Mouse (Mus musculus) gastrocnemius, postnatal 36 days (tissue): Measurements from ENCODE around the gene Psma5. TPM values are rescaled to one million over a fixed set of nuclear protein-coding genes. Genes with fewer than 3 reads are reported as not detected.
A peak's percentile ranks its signal among the peaks of the same experiment; 100 is the strongest.

Experiments
- DNase-seq, 2 experiments: peaks; one replicate each; pipeline ENCODE4 v3.0.0; 2022
- intact Hi-C: fragments of 180-260 bp; cut with DNase I; formaldehyde crosslinking; loops from one replicate; pipeline ENCODE4 v1.15.1; 2025
- total RNA-seq, 2 experiments: library from RNA; stranded (reverse); gene quantifications; 2 replicates each; pipeline ENCODE4 v1.2.3; 2021

The Psma5 gene
- total RNA-seq, 2 experiments from 2014 or later, result 43.6 to 48.1 TPM

DNA sequence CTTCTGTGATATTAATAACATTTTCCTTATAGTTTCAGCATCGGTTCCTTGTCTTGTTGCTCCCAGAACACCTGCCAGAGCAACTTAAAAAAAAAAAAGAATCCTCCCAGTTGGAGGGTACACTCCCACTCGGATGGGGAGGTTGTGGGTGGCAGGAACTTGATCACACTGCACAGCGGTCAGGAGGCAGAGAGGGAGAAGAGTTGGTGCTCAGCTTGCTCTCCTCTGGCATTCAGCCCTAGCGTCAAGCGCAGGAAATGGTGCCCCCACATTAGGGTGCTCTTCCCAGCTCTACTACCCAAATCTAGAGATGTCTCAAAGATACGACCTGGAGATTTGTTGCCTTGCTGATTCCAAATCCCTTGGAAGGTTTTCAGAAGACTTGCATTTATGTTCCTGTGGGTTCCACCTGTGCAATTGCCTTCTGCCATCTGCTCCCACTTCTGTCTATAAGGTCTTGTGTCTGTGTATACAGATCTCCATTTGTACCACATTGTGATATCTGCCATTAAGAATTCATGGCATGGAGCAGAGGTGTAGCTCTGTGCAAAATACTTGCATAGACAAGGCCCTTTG is 43.8 kb downstream of the Psma5 start:
- intact Hi-C loops, result no loop called here
- no peak for DNase-seq

DNA sequence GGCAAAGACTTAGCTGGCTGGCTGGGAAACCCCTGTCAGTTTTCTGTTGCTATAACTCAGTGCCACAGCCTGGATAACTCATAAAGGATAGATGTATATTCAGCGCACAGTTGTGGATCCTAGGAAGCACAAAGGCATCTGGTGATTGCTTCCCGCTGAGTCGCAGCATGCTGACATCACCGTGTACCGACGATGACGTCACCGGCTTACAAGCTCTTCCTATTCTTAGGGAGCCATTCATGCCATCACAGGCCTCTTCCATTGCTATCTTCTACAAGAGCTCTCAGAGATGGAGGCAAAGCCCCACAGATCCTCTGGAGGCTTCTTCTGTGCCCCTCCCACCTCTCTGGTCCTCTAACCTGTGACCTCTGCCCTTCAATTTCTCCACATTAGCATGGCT is 47.0 kb downstream of the Psma5 start:
- intact Hi-C loops, result no loop called here
- DNase-seq, result no peak

DNA sequence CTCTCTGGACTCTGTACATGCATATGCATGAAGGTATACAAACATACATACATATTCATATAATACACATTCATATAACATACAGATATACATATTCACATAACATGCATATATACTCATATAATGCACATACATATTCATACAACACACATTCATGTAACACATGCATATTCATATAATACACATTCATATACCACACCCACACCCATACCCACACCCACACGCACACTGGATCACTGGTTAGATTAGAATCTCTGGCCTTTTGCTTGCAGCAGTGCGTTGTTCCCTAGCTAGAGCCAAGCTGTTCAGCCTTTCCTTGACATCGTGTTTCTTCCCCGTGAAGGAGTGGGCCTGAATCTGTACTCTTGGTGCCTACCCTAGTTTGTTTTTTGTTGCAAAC is 48.0 kb downstream of the Psma5 start:
- intact Hi-C loops, result no loop called here
- DNase-seq, result no peak

DNA sequence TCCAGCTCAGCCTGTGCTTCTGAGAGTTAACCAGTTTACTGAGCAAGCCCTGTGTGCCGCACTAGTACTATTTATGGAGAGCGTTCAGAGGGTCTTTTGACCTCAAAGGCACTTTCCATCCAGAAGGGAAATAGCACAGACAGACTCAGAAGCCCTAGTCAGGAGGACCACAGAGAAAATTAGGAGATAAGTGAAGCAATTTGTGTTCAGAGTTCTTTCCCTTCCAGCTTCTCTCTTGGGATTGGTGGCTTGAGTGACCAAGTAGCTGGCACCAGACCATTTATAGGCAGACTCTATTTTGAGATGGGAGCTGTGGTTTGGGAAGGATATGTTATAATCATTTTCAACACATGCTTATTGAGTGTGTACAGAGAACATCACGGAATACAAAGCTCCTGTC is 49.7 kb downstream of the Psma5 start:
- intact Hi-C loops, result no loop called here
- no peak for DNase-seq

DNA sequence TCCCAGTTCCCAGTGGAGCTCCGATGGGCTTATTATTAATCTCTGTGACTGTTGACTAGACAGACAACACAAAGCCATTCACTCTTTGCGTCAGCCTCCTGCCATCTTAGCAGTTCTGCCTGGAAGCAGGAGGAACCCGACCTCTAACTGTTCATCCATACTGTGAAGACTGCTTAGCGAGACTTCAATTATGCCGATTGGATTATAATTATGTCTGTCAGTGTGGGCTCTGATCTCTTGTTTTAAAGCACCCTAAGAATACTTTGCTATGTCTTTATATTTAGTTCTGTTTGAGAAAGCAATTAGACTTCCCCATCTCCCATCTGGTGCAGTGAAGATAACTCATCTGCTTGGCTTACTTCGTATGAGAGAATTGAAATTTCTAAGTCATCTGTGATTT is 50.8 kb downstream of the Psma5 start:
- intact Hi-C loops, result no loop called here
- no peak for DNase-seq

DNA sequence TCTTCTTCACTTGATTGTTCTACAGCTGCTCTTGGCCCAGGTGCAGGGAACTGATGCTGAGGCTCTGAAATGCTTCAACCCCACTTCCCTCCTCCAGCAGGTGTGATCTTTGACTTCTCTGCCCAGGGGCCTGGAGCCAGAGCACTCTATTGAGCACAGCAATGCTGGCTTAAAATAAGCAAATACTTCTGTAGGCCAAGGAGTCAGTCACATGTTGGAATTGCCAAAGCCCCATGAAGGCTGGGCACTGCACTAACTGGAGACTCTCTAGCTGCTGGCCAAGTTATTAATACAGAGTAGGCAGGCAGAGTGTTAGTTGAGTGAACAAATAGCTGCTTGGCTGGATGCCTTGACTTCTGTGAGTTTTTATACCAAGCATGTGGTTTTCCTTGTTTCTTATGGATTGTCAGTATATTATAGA is 54.2 kb downstream of the Psma5 start:
- peak in 1 of 2 experiments; percentile 19 for DNase-seq
- intact Hi-C loops, result no loop called here

DNA sequence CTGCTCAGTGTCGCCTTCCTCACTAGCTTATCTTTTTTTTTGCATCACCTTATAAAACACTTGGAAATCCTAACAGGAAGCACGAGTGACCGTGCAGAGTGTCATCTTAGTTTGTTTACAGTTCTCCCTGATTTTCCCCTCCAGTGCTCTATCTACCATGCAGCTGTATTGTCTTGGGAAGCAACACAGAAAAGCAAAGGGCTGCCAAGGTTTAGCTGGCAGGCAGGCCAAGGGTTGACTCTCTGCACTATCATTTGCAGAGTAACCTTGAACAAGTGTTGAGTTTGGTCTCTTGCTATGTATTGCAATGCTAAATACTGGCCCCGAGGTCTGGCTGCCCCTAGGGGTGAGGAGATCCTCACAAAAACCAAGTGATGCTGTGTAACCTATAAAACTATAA is 55.0 kb downstream of the Psma5 start:
- intact Hi-C loops, result no loop called here
- no peak for DNase-seq

DNA sequence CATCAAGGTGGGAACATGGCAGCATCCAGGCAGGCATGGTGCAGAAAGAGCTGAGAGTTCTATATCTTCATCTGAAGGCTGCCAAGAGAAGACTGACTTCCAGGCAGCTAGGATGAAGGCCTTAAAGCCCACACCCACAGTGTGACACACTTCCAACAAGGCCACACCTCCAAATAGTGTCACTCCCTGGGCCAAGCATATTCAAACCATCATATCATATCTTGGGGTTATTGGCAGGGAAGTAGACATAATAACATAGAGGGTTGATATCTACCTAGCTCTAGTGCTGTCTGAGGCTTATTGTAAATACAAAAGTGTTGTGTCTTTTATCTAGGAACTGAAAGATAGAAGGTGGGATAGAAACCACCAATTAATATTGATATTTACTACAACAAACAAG is 55.7 kb downstream of the Psma5 start:
- intact Hi-C loops, result no loop called here

DNA sequence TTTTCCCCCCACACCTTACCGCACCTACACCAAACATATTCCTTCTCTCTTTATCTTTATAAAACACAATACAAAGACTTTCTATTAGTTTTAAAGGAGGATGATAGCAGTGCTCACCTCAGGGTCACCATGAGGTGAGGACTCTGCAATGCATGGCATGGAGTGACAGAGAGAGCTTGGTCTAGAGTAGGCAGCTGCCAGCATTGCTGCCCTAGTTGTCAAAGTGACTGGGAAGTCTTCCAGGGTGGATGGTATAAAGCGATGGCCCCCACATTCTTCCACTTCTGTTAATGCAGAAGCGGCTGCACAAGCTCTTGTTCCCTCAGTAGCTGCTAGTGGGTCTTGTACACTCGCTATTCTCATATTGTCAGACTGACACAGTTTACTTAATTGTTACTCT is 56.4 kb downstream of the Psma5 start:
- intact Hi-C loops, result no loop called here
- no peak for DNase-seq

More for the DNA sequence above, 55.7 kb downstream of the Psma5 start:
- DNase-seq, result no peak

DNA sequence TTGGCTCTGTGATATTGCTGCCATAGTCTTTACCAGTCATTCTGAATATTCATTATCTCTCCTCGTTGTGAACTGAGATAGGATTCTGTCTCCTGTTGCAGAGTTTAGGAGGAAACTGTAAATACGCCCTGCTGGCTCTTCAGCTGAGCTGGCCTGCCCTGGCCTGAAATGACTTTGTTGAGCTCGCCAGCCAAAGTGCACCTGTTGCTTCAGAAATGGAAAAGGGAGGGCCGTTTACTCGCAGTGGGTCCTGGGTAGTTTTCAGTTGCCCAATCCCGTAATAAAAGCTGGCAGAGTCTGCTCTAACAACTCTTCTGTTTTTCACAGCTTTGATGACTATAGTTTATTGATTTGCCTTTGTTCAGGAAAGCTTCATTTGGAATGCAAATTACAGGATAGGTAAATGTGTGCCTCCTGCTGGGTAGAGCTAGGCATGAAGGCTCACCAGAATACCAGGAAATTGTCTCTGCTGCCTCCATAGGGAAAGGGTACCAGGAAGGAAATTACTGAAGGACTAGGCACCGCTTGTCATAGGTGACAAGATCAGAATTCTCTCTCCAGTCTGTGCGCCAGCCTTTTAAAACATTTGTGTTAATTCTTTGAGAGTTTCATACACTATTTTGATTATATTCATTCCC is 57.4 kb downstream of the Psma5 start:
- DNase-seq, result no peak
- intact Hi-C loops, result no loop called here

DNA sequence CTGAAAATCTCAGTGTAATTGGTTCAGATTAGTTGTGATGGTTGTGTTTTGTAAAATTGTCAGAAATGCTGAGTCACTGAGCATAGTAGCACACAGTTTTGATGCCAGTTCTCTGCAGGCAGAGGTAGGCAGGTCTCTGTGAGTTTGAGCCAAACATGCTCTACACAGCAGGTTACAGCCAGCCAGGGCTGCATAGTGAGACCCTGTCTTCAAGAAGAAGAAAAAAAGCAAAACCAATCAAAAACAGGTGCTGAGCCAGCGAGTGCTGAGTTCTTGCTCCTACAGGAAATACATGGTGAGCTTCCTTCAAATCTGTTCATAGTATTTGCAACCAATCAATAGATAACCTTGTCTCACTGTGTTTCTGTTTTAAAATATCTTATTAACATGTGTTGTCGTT is 61.8 kb downstream of the Psma5 start:
- intact Hi-C loops, result no loop called here
- no peak for DNase-seq

DNA sequence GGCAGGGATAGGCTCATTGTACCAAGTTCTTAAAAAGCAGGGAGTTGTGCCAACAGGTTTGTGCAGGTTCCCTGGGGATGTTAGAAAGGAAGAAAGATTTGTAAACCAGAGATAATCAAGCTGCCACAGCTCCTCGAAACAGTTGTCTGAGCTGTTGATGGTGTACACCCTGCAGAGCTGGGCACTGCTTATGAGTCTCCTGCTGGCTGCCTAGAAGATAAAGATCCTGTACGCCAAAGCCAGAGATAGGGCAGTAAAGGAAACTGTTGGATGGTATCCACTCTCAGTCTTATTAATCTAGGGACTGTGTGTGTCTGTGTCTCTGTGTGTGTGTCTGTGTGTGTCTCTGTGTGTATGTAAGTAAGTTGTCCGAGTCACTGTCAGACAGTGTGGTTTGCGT is 64.9 kb downstream of the Psma5 start:
- intact Hi-C loops, result loop anchor here (2.0 kb wide), 1 partner anchor 39 kb away; no protein-coding TSS in a partner anchor

DNA sequence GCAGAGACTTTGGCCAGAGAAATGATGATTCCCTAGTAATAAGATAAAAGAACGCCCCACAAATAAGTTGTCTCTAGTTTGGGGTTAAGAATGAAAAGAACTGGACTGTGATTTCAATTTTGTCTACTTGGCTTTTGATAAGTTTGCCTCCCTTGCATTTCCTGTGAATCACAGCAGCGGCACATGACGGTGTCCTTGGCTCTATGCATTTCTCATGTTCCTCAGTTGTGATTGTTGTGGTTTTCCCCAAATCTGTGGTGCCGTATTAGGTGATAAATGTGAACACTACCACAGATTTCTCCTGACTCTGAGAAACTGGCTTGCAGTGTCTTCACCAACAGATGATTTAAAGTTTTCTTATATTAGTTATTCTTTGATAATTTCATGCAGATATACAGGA is 65.4 kb downstream of the Psma5 start:
- intact Hi-C loops, result loop anchor here (2.0 kb wide), 1 partner anchor 39 kb away; no protein-coding TSS in a partner anchor
- DNase-seq, result no peak

More for the DNA sequence above, 64.9 kb downstream of the Psma5 start:
- no peak for DNase-seq

DNA sequence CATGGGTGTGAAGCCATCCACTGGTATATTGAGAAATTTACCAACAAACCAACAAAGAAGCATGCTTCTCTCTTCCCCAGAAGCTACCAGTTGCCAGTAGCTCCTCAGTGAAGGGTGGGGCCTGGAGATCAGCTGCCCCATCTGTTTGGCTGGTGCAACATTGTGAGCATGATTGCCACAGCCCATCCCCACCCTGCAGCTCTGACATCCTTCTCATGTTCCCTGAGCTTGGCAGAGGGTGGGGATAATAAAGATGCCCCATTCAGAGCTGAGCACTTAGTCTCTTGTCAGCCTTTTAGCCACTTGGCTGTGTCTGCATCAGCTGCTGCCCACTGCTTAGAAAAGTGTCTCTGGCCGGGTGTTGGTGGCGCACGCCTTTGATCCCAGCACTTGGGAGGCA is 66.2 kb downstream of the Psma5 start:
- intact Hi-C loops, result loop anchor here (2.0 kb wide), 1 partner anchor 40 kb away; no protein-coding TSS in a partner anchor
- peak; percentile 35 to 53 for DNase-seq

DNA sequence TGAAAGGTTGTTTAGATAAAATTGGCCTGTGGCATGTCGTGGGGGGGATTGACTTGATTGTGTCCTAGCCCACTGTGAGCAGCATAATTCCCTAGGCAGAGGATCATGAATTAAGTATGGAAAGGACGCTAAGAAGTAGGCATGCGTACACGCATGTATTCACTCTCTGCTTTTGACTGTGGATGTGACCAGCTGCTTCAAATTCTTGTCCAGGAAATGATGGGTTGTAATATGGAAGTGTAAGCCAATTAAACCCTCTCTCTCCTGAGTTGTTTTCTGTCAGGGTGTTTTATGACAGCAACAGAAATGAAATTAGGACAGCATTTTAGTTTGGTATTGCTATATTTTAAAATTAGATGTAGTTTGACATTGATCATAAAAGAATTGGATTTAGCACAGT is 68.1 kb downstream of the Psma5 start:
- no peak for DNase-seq
- intact Hi-C loops, result no loop called here

DNA sequence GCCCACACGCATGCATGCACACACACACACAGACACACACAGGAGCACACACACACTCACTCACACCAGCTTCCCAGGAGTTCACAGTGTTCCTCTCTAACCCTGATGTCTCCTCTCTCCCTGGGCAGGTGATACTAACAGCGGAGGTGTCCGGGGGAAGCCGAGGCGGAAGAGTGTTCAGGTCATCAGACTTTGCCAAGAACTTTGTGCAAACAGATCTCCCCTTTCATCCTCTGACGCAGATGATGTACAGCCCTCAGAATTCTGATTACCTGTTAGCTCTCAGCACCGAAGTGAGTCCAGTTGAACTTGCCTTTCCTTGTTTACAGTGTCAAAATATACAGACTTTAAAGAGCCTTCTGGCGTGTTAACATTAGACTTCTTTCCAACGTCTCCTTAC is 68.8 kb downstream of the Psma5 start:
- intact Hi-C loops, result no loop called here
- DNase-seq, result no peak

DNA sequence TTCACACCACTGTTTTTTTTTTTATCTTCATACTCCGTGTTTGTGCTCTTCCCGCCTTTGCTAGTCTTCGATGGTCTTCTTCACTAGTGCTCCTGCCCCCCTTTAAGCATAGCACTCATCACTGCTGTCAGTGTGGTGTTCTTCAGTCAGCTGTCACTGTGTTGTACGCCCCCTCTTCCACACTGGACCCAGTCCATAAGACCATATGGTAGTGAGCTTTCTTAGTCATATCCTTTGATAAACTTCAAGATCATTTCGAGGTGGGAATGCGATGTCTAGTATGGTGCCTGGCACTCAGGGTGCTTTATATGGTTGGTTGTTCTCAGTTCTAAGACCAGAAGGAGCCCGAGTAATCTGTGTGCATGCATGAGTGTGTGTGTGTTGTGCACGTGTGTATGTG is 70.5 kb downstream of the Psma5 start:
- intact Hi-C loops, result no loop called here

DNA sequence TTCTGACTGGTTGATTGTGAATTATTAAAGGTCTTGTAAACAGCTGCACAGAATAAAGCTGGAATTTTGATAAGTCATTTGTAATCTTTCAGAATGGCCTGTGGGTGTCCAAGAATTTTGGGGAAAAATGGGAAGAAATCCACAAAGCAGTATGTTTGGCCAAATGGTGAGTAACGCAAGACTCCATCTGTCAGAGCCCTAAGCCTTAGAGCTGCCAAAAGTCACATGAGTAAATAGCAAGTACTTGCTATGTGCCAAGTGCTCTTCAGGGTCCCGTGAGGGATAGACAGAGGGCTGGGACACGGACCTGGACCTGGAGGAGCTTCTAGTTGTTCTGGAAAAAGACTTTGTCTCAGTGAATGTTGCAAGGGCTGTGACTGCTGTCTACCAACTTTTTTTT is 71.2 kb downstream of the Psma5 start:
- peak in 1 of 2 experiments; percentile 32 for DNase-seq
- intact Hi-C loops, result no loop called here

More for the DNA sequence above, 70.5 kb downstream of the Psma5 start:
- no peak for DNase-seq

DNA sequence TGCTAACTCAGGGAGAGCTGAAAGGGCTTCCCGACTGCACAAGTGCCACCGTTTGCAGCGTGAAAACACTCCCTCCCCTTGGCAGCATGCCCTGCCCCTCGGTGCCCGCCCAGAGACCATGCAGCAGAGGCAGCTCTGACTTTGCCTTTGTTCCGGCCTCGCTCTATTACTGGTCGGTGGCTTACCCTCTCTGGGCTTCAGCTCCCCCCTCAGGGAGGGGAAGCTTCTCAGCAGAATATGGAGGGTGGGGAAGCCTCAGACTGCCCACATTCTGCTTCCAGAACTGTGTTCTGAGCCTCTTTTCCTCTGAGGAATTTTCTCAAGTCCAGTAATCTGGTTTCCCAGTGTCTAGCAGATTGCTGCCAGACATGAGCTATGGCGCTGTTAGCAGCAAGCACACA is 71.7 kb downstream of the Psma5 start:
- peak; percentile 56 to 57 for DNase-seq
- intact Hi-C loops, result no loop called here
